In the genomic region with DNA sequence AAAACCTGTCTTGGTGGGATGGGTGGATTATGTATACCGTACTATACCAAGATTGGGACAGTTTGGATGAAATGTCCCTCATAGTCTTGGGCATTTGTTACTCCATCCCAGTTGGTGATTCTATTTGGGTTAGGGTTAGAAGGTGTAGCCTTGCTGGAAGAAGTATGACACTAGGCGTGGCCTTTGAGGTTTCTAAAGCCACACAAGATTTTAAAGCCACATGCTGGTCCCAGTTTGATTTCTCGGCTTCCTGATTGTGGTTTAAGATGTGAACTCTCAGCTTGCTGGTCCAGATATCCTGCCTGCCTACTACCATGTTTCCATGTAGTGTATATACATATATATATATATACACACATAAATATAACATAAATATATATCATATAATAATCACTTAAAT, we compare ENCODE assay signal across 22 mouse cellular contexts. TPM values are rescaled to one million over a fixed set of nuclear protein-coding genes. Genes with fewer than 3 reads are reported as not detected.
A peak's percentile ranks its signal among the peaks of the same experiment; 100 is the strongest.
DNase-seq lines count a peak whose midpoint lies in the region; TF ChIP-seq lines count a peak whose summit lies in the region.
"Had no signal": no experiment of that assay in that cellular context is flagged by ENCODE, and none has a peak within 500 bp of the region (broad histone marks: within the 10 kb centered on the region; RNA-seq: fewer than 3 reads in every experiment).

No protein-coding gene starts in this region.

- no peak overlapping the region for H3K27ac ChIP-seq in heart, embryonic 10.5 days
- no peak overlapping the region for H3K27ac ChIP-seq in MEL (ENCODE audit: control insufficient read depth, low read depth, low read length)
- H3K27ac ChIP-seq: embryonic facial prominence, embryonic 10.5 days; embryonic facial prominence, embryonic 12.5 days; forebrain, embryonic 13.5 days; forebrain, embryonic 15.5 days had no signal

- peaks cover 10% of the 10 kb centered on the region for H3K4me1 ChIP-seq in heart, embryonic 10.5 days
- H3K4me1 ChIP-seq in MEL (ENCODE audit: control insufficient read depth in 1 of 2, insufficient read depth in 2 of 2, low read length in 2 of 2), result no peaks in the 10 kb centered on the region
- H3K4me1 ChIP-seq: embryonic facial prominence, embryonic 12.5 days; forebrain, embryonic 13.5 days; forebrain, embryonic 15.5 days had no signal

- no peaks in the 10 kb centered on the region for H3K36me3 ChIP-seq in heart, embryonic 10.5 days
- peaks cover 0 to 6% of the 10 kb centered on the region in 2 experiments; a peak in 2 of 4 replicates for H3K36me3 ChIP-seq in MEL (ENCODE audit: control insufficient read depth in 1 of 2, insufficient read depth in 2 of 2, low read length in 2 of 2)
- H3K36me3 ChIP-seq: embryonic facial prominence, embryonic 10.5 days; embryonic facial prominence, embryonic 12.5 days; forebrain, embryonic 15.5 days; G1E had no signal

- no peaks in the 10 kb centered on the region for H3K79me2 ChIP-seq in MEL (ENCODE audit: control insufficient read depth, insufficient read depth, low read length, poor library complexity)

- no peak overlapping the region for H3K4me3 ChIP-seq in heart, embryonic 10.5 days
- H3K4me3 ChIP-seq in MEL (ENCODE audit: control insufficient read depth in 1 of 2, insufficient read depth in 1 of 2, low read depth in 2 of 2, low read length in 2 of 2), result no peak overlapping the region
- H3K4me3 ChIP-seq: embryonic facial prominence, embryonic 10.5 days; embryonic facial prominence, embryonic 12.5 days; forebrain, embryonic 13.5 days; forebrain, embryonic 15.5 days had no signal

- 85% methylated on average over 3 of the region's 3 CpGs for WGBS in heart, embryonic 10.5 days

- no peaks in the 10 kb centered on the region for H3K27me3 ChIP-seq in heart, embryonic 10.5 days (ENCODE audit: insufficient read depth, poor library complexity, severe bottlenecking)
- peaks cover 0 to 5% of the 10 kb centered on the region in 2 experiments; a peak in 3 of 4 replicates for H3K27me3 ChIP-seq in MEL (ENCODE audit: control insufficient read depth in 1 of 2, insufficient read depth in 2 of 2, low read length in 2 of 2)
- H3K27me3 ChIP-seq: CH12.LX; embryonic facial prominence, embryonic 12.5 days; forebrain, embryonic 13.5 days; forebrain, embryonic 15.5 days had no signal

- DNase-seq in heart, embryonic 10.5 days (ENCODE audit: low spot score), result peak; percentile 10
- DNase-seq in heart, adult 18-20 months, result no peak
- DNase-seq in MEL (ENCODE audit: low read depth, low spot score), result no peak
- no peak for DNase-seq in ovary, postnatal 14 days (ENCODE audit: low spot score)
- DNase-seq in retina, postnatal 1 day, result no peak
- DNase-seq: adrenal gland, adult 2 months; adrenal gland, postnatal 10 days; adrenal gland, postnatal 25 days; B cell, adult 2 months; cerebellum, adult 11 months; cerebellum, adult 18-20 months; cerebellum, adult 8-10 months; cerebellum, adult 9-11 months; cerebellum, postnatal 14 days; cerebellum, postnatal 36 days; forebrain, postnatal 0 days had no signal

- H3K9ac ChIP-seq in MEL (ENCODE audit: control insufficient read depth, low read depth, low read length, poor library complexity, severe bottlenecking), result no peak overlapping the region
- H3K9ac ChIP-seq: embryonic facial prominence, embryonic 12.5 days; forebrain, embryonic 13.5 days; forebrain, embryonic 15.5 days; forebrain, postnatal 0 days had no signal

- no peaks in the 10 kb centered on the region for H3K9me3 ChIP-seq in heart, embryonic 10.5 days
- no peaks in the 10 kb centered on the region for H3K9me3 ChIP-seq in MEL (replicated peaks; ENCODE audit: insufficient read depth, low read length)
- H3K9me3 ChIP-seq: embryonic facial prominence, embryonic 10.5 days; embryonic facial prominence, embryonic 12.5 days; forebrain, embryonic 13.5 days; forebrain, embryonic 15.5 days; G1E had no signal

- TF ChIP-seq CTCF in MEL (IDR thresholded peaks at IDR 0.05 in 2 of 3, conservative IDR thresholded peaks at IDR 0.05 in 1 of 3; ENCODE audit: control insufficient read depth in 1 of 3, insufficient read depth in 1 of 3, low read depth in 2 of 3, low read length in 3 of 3, poor library complexity in 1 of 3, severe bottlenecking in 1 of 3), result no peak

- TF ChIP-seq EP300 in MEL (IDR thresholded peaks at IDR 0.05; ENCODE audit: low read depth in 1 of 2, low read length in 2 of 2), result no peak

- no peak for TF ChIP-seq RAD21 in MEL (IDR thresholded peaks at IDR 0.05; ENCODE audit: low read depth, low read length)

- no peak for TF ChIP-seq POLR2A in MEL (IDR thresholded peaks at IDR 0.05; ENCODE audit: control insufficient read depth in 1 of 2, insufficient read depth in 1 of 2, low read depth in 1 of 2, low read length in 2 of 2, poor library complexity in 1 of 2)

TF ChIP-seq in MEL, 35 proteins besides CTCF, POLR2A, EP300 and RAD21:
- TF ChIP-seq NRF1 (IDR thresholded peaks at IDR 0.05; ENCODE audit: insufficient read depth, low read depth, low read length, poor library complexity, severe bottlenecking) (no peak), RCOR1 (IDR thresholded peaks at IDR 0.05; ENCODE audit: low read depth, low read length) (peak; percentile 69; the same call in 1 of the 2 replicates)

RNA-seq across cellular contexts. Expression of gene Heg1, which starts 27.0 kb away (rescaled TPM):
- 26.3 and 33.0 TPM in 2 replicates for polyA plus RNA-seq in heart, embryonic 10.5 days (2016; fragmentation: Nextera tagmentation; extraction: Ambion mirVana)
- 100 to 1,000 TPM; 104 to 113 TPM for total RNA-seq in heart, adult 18-20 months (2021)
- 4.1 and 4.5 TPM in 2 replicates for total RNA-seq in MEL (2012; rRNA removed)
- 10 to 100 TPM in 1 of 2 experiments, 1 to 10 TPM in 1; 6.9 to 72.0 TPM for polyA plus RNA-seq in MEL (2012; ENCODE audit: insufficient read depth in 1 of 2, insufficient read length in 2 of 2, low read depth in 1 of 2, low replicate concordance in 2 of 2, missing spikeins in 1 of 2)

Comparison
In these comparisons a context has a peak if more than half of its experiments do, and no peak if none do; other contexts are left out.
1. RNA of gene Heg1, which starts 27.0 kb away (total RNA-seq): 104 to 113 TPM in heart, adult 18-20 months; 4.1 to 4.5 TPM in MEL; every median in the first group is over 10 times any median in the second.